Mouse (Mus musculus) myocyte (in vitro differentiated cells): ENCODE measurements around the gene Hhipl1.

Source experiments
- CEBPB ChIP-seq: IDR thresholded peaks from 2 replicates; pipeline ENCODE4 v1.6.1; 2011; ENCODE audit warnings: mild to moderate bottlenecking, moderate library complexity; ENCODE audit not compliant: poor library complexity, insufficient read depth, severe bottlenecking
- E2F4 ChIP-seq: IDR thresholded peaks from one replicate; pipeline ENCODE4 v1.6.1; 2011; ENCODE audit warnings: mild to moderate bottlenecking, control low read depth, moderate library complexity; ENCODE audit not compliant: insufficient read depth
- MAX ChIP-seq: IDR thresholded peaks from one replicate; pipeline ENCODE4 v1.6.1; 2011; ENCODE audit warnings: low read depth, mild to moderate bottlenecking, control low read depth
- MYOD1 ChIP-seq, 3 experiments: IDR thresholded peaks; one replicate each; pipeline ENCODE4 v1.6.1; 2011; ENCODE audit warnings: control low read depth in 2 of 3, low read depth in 2 of 3, mild to moderate bottlenecking in 2 of 3, moderate library complexity in 1 of 3; ENCODE audit not compliant: insufficient read length in 2 of 3, control insufficient read depth in 1 of 3
- MYOG ChIP-seq, 3 experiments: IDR thresholded peaks; one replicate each; pipeline ENCODE4 v1.6.1; 2011; ENCODE audit warnings: control low read depth in 2 of 3, low read depth in 2 of 3, mild to moderate bottlenecking in 2 of 3; ENCODE audit not compliant: insufficient read length in 2 of 3, control insufficient read depth in 1 of 3, insufficient read depth in 1 of 3
- POLR2A ChIP-seq: IDR thresholded peaks from one replicate; pipeline ENCODE4 v1.6.1; 2011; ENCODE audit warnings: low read depth, mild to moderate bottlenecking, control low read depth, moderate library complexity; ENCODE audit not compliant: insufficient read length
- REST ChIP-seq: IDR thresholded peaks from one replicate; pipeline ENCODE4 v1.6.1; 2011; ENCODE audit warnings: mild to moderate bottlenecking, control low read depth, moderate library complexity; ENCODE audit not compliant: insufficient read depth, insufficient read length
- SRF ChIP-seq: IDR thresholded peaks from one replicate; pipeline ENCODE4 v1.6.1; 2011; ENCODE audit warnings: low read depth; ENCODE audit not compliant: control insufficient read depth, insufficient read length
- TCF12 ChIP-seq: IDR thresholded peaks from one replicate; pipeline ENCODE4 v1.6.1; 2011; ENCODE audit warnings: mild to moderate bottlenecking, control low read depth; ENCODE audit not compliant: poor library complexity, insufficient read depth, severe bottlenecking
- TCF3 ChIP-seq: IDR thresholded peaks from one replicate; pipeline ENCODE4 v1.6.1; 2011; ENCODE audit warnings: low read depth, control low read depth; ENCODE audit not compliant: insufficient read length
- USF1 ChIP-seq: IDR thresholded peaks from one replicate; pipeline ENCODE4 v1.6.1; 2011; ENCODE audit warnings: low read depth, mild to moderate bottlenecking, control low read depth, moderate library complexity

DNA sequence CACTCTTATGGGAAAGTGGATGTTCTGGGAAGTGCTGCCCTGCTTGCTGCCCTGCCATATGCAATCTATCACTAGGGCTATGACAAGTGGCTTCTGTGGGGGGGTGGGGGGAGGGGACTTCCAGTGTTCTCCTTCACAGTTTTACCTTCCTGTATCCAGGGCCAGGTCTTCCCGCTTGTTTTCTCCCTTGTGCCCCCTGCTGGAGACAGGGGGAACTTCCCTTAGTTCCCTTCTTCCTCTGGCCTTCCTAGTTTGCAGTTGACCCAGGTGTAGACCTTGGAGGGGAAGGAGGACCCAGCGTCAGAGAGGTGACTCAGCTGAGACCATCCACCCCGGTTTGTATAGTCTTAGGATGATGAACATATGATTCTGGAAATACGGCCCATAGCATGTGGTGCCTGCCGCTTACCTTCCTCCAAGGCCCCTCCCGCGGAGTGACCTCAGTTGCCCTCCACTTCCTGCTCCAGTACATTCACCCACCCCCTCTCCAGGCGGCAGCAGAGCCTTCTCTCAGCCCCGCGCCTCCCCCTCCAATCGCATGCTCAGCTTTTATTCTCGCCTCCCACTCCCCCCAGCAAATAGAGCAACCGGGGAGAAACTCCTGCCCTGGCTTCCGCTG lies 32.6 kb downstream of the Hhipl1 start:
- TF ChIP-seq POLR2A: no peak
- TF ChIP-seq REST: no peak
- no peak for TF ChIP-seq TCF12
- no peak for TF ChIP-seq USF1
- no peak for TF ChIP-seq MYOG (IDR thresholded peaks at IDR 0.05; ENCODE audit: control insufficient read depth in 1 of 3, insufficient read depth in 1 of 3, insufficient read length in 2 of 3, low read depth in 2 of 3)
- TF ChIP-seq CEBPB: no peak
- no peak for TF ChIP-seq MYOD1 (IDR thresholded peaks at IDR 0.05; ENCODE audit: control insufficient read depth in 1 of 3, insufficient read length in 2 of 3, low read depth in 2 of 3)
- no peak for TF ChIP-seq TCF3
- TF ChIP-seq MAX: no peak
- TF ChIP-seq SRF: no peak
- no peak for TF ChIP-seq E2F4
